Mouse (Mus musculus) cerebellum, adult 2 months (tissue): ENCODE measurements around the gene Commd8. TPM values are rescaled to one million over a fixed set of nuclear protein-coding genes. Genes with fewer than 3 reads are reported as not detected.
"Not testable (repeated sequence)": the region's sequence is repeated elsewhere in the genome, so short reads cannot be mapped to it uniquely, and the experiment has no call there.

ENCODE experiments used
- DNase-seq, 2 experiments: peaks; one replicate each; pipeline ENCODE4 v3.0.0; 2021
- H3K27ac ChIP-seq: fragments of 200-500 bp; 2 replicates; pipeline ENCODE4 v1.5.1; 2012; ENCODE audit warnings: low read length, control low read depth, inconsistent platforms; ENCODE audit not compliant: insufficient read depth
- H3K27me3 ChIP-seq: fragments of 200-500 bp; 2 replicates; pipeline ENCODE4 v1.6.1; 2012; ENCODE audit warnings: inconsistent platforms, mild to moderate bottlenecking, low read length, moderate library complexity; ENCODE audit not compliant: control insufficient read depth, insufficient read depth
- H3K4me1 ChIP-seq: fragments of 200-500 bp; 2 replicates; pipeline ENCODE4 v1.6.1; 2011; ENCODE audit warnings: low read length; ENCODE audit not compliant: control insufficient read depth, insufficient read depth
- H3K4me3 ChIP-seq: fragments of 200-500 bp; replicated peaks from 2 replicates; pipeline ENCODE3; 2011; ENCODE audit warnings: mild to moderate bottlenecking, low read depth, low read length, control low read depth; ENCODE audit not compliant: insufficient read depth
- CTCF ChIP-seq: fragments of 200-500 bp; IDR thresholded peaks from 2 replicates; pipeline ENCODE4 v1.5.1; 2011; ENCODE audit warnings: low read depth, mild to moderate bottlenecking, control low read depth, low read length, moderate library complexity, borderline replicate concordance; ENCODE audit not compliant: insufficient read depth
- POLR2A ChIP-seq: fragments of 200-500 bp; IDR thresholded peaks from 2 replicates; pipeline ENCODE4 v1.6.1; 2011; ENCODE audit warnings: low read length, control low read depth, borderline replicate concordance; ENCODE audit not compliant: insufficient read depth
- WGBS: fragments of 180-500 bp; shearing (Covaris S2); methylation state at CpG from one replicate; pipeline ENCODE4 v1.1.7; 2018; 5-methylcytosine and 5-hydroxymethylcytosine counted together
- polyA plus RNA-seq: library from polyadenylated mRNA; depleted of rRNA; stranded (reverse); fragments of >200 nt; gene quantifications from 2 replicates; pipeline ENCODE4 v1.2.3, GENCODE M21; 2012

Gene Commd8
- polyA plus RNA-seq, 1 experiment = 62.1 TPM

- DNase-seq = no peak
- Histone ChIP-seq H3K4me1 (no peaks in the 10 kb centered on the region), H3K27me3 (no peaks in the 10 kb centered on the region; the same call in 1 of the 2 replicates), H3K4me3 (no peak overlapping the region), H3K27ac (no peak overlapping the region)
- TF ChIP-seq CTCF = no peak
- TF ChIP-seq POLR2A = no peak
- 77% methylated on average over 7 of the region's 7 CpGs for WGBS
These were observed 3.6 kb downstream of the Commd8 start for GRCm38 (mm10) chr5:72164386-72164785.

- no peak overlapping the region for H3K27ac ChIP-seq
- H3K27me3 ChIP-seq = no peaks in the 10 kb centered on the region; the same call in 1 of the 2 replicates
- H3K4me1 ChIP-seq = no peaks in the 10 kb centered on the region
- 92% methylated on average over 5 of the region's 5 CpGs for WGBS
- TF ChIP-seq POLR2A (no peak), CTCF (no peak)
- DNase-seq = no peak
- no peak overlapping the region for H3K4me3 ChIP-seq
These were observed 5.1 kb downstream of the Commd8 start for GRCm38 (mm10) chr5:72162855-72163254.

- no peak for DNase-seq
- 92% methylated on average over 11 of the region's 11 CpGs for WGBS
- Histone ChIP-seq H3K4me1 (no peaks in the 10 kb centered on the region), H3K27me3 (no peaks in the 10 kb centered on the region; the same call in 1 of the 2 replicates), H3K27ac (no peak overlapping the region), H3K4me3 (no peak overlapping the region)
- no peak for TF ChIP-seq POLR2A
- TF ChIP-seq CTCF = no peak
These were observed 7.1 kb downstream of the Commd8 start for GRCm38 (mm10) chr5:72160781-72161485.

- H3K4me3 ChIP-seq = no peak overlapping the region
- WGBS = 85% methylated on average over 6 of the region's 6 CpGs
- no peaks in the 10 kb centered on the region for H3K4me1 ChIP-seq
- no peak overlapping the region for H3K27ac ChIP-seq
- DNase-seq = no peak
- no peak for TF ChIP-seq POLR2A
- no peak for TF ChIP-seq CTCF
- H3K27me3 ChIP-seq = no peaks in the 10 kb centered on the region; the same call in 1 of the 2 replicates
These were observed 8.5 kb downstream of the Commd8 start for GRCm38 (mm10) chr5:72159537-72159936.

GRCm38 (mm10) chr5:72158667-72159066 is 9.3 kb downstream of the Commd8 start:
- no peaks in the 10 kb centered on the region for H3K4me1 ChIP-seq
- no peak for TF ChIP-seq CTCF
- no peak for TF ChIP-seq POLR2A
- DNase-seq = no peak
- WGBS = 94% methylated on average over 12 of the region's 12 CpGs
- no peak overlapping the region for H3K27ac ChIP-seq
- H3K4me3 ChIP-seq = no peak overlapping the region
- no peaks in the 10 kb centered on the region; the same call in 1 of the 2 replicates for H3K27me3 ChIP-seq

GRCm38 (mm10) chr5:72156598-72156997 is 11.4 kb downstream of the Commd8 start:
- Histone ChIP-seq H3K4me3 (no peak overlapping the region), H3K27ac (no peak overlapping the region), H3K4me1 (no peaks in the 10 kb centered on the region), H3K27me3 (no peaks in the 10 kb centered on the region; the same call in 1 of the 2 replicates)
- DNase-seq = no peak
- 96% methylated on average over 5 of the region's 5 CpGs for WGBS
- no peak for TF ChIP-seq CTCF
- TF ChIP-seq POLR2A = no peak

- not testable (repeated sequence) for H3K27ac ChIP-seq, DNase-seq, H3K27me3 ChIP-seq, H3K4me1 ChIP-seq, H3K4me3 ChIP-seq
- WGBS = 75% methylated on average over 3 of the region's 3 CpGs
These were observed 12.3 kb downstream of the Commd8 start for GRCm38 (mm10) chr5:72155686-72156085.

GRCm38 (mm10) chr5:72150870-72151269 is 17.1 kb downstream of the Commd8 start:
- H3K27ac ChIP-seq = no peak overlapping the region
- no peak for DNase-seq
- H3K4me1 ChIP-seq = no peaks in the 10 kb centered on the region
- no peaks in the 10 kb centered on the region for H3K27me3 ChIP-seq
- WGBS = 99% methylated on average over 5 of the region's 5 CpGs
- no peak overlapping the region for H3K4me3 ChIP-seq
- TF ChIP-seq POLR2A = no peak
- TF ChIP-seq CTCF = no peak
